Mouse (Mus musculus): ENCODE measurements around the gene Eng.

The Eng gene

GRCm38 (mm10) chr2:32644083-32644482 lies 2.3 kb upstream of the Eng start:
- DNase-seq (ENCODE audit: low read depth, low spot score): no peak

- DNase-seq (ENCODE audit: low read depth, low spot score): no peak
Measured at GRCm38 (mm10) chr2:32644799-32645475, 1.5 kb upstream of the Eng start.

- no peak for DNase-seq (ENCODE audit: low read depth, low spot score)
Measured at GRCm38 (mm10) chr2:32645647-32646046, 748 bp upstream of the Eng start.

GRCm38 (mm10) chr2:32647366-32647765 lies 971 bp downstream of the Eng start:
- DNase-seq (ENCODE audit: low read depth, low spot score): no peak

GRCm38 (mm10) chr2:32653764-32654163 lies 7.4 kb downstream of the Eng start:
- DNase-seq (ENCODE audit: low read depth, low spot score): no peak

- DNase-seq (ENCODE audit: low read depth, low spot score): no peak
Measured at GRCm38 (mm10) chr2:32654743-32655393, 8.5 kb downstream of the Eng start.

GRCm38 (mm10) chr2:32655394-32655744 lies 9.0 kb downstream of the Eng start:
- DNase-seq (ENCODE audit: low read depth, low spot score): peak; percentile 27

- no peak for DNase-seq (ENCODE audit: low read depth, low spot score)
Measured at GRCm38 (mm10) chr2:32655826-32656225, 9.4 kb downstream of the Eng start.

- DNase-seq (ENCODE audit: low read depth, low spot score): no peak
Measured at GRCm38 (mm10) chr2:32658873-32659272, 12.5 kb downstream of the Eng start.

- DNase-seq (ENCODE audit: low read depth, low spot score): no peak
Measured at GRCm38 (mm10) chr2:32661509-32662107, 15.2 kb downstream of the Eng start.

GRCm38 (mm10) chr2:32662291-32662690 lies 15.9 kb downstream of the Eng start:
- DNase-seq (ENCODE audit: low read depth, low spot score): no peak

GRCm38 (mm10) chr2:32665345-32665744 lies 18.9 kb downstream of the Eng start:
- DNase-seq (ENCODE audit: low read depth, low spot score): no peak

- no peak for DNase-seq (ENCODE audit: low read depth, low spot score)
Measured at GRCm38 (mm10) chr2:32665853-32666252, 19.5 kb downstream of the Eng start.

- no peak for DNase-seq (ENCODE audit: low read depth, low spot score)
Measured at GRCm38 (mm10) chr2:32667775-32668174, 21.4 kb downstream of the Eng start.

- DNase-seq (ENCODE audit: low read depth, low spot score): no peak
Measured at GRCm38 (mm10) chr2:32668176-32668575, 21.8 kb downstream of the Eng start.

GRCm38 (mm10) chr2:32669876-32670275 lies 23.5 kb downstream of the Eng start:
- no peak for DNase-seq (ENCODE audit: low read depth, low spot score)

- DNase-seq (ENCODE audit: low read depth, low spot score): no peak
Measured at GRCm38 (mm10) chr2:32671147-32671546, 24.8 kb downstream of the Eng start.

- DNase-seq (ENCODE audit: low read depth, low spot score): no peak
Measured at GRCm38 (mm10) chr2:32671907-32672595, 25.7 kb downstream of the Eng start.

GRCm38 (mm10) chr2:32673176-32673917 lies 27.0 kb downstream of the Eng start:
- DNase-seq (ENCODE audit: low read depth, low spot score): no peak

- DNase-seq (ENCODE audit: low read depth, low spot score): no peak
Measured at GRCm38 (mm10) chr2:32676821-32677220, 30.4 kb downstream of the Eng start.

GRCm38 (mm10) chr2:32677683-32678082 lies 31.3 kb downstream of the Eng start:
- DNase-seq (ENCODE audit: low read depth, low spot score): no peak

- DNase-seq (ENCODE audit: low read depth, low spot score): no peak
Measured at GRCm38 (mm10) chr2:32680051-32680451, 33.7 kb downstream of the Eng start.

All from A20 (cell line).